Mouse (Mus musculus): ENCODE results near the gene Atxn2l. TPM values are rescaled to one million over a fixed set of nuclear protein-coding genes. Genes with fewer than 3 reads are reported as not detected.

The Atxn2l gene
- total RNA-seq, 1 experiment from 2014 or later = 40.2 TPM

DNA sequence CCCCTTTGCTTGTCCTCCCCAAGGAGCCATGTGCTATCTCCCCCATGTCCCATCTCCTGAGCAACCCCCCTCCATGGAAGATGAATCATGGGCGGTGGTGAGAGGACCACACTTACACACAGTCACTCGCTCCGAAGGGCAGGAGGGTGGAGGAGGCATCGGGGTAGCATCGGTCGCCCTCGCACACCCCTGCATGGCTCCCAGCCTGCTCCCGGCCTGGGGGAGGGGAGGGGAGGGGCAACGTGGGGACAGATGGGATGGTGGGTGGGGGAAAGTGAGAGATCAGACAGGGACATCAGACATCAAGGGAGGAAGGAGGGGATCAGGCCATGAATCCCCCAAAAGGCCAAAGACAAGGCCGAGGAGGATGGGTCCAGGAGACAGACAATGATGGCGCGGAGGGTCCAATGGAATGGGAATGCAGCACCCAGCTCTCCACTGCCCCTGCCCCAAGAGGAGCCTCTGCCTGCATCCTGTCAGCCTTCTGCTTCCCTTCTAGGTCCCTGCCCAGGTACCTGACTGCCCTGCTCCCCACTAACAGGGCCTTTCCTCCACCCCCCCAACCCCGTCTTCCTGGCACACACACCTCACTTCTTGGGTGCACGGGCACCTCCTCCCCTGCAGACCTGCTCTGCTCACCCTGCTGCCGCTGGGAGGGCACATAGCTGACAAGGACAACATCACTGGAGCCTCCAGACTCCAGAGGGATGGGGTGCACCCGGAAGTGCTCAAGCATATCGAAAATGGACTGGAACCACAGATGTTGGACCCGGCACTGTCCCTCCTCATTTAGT lies 35.2 kb downstream of the Atxn2l start:
- no peak for ATAC-seq (replicated peaks in 1 of 2; ENCODE audit: insufficient read depth in 1 of 2, low FRiP score in 2 of 2, low TSS enrichment in 1 of 2, low read depth in 1 of 2, poor library complexity in 2 of 2, severe bottlenecking in 2 of 2)

DNA sequence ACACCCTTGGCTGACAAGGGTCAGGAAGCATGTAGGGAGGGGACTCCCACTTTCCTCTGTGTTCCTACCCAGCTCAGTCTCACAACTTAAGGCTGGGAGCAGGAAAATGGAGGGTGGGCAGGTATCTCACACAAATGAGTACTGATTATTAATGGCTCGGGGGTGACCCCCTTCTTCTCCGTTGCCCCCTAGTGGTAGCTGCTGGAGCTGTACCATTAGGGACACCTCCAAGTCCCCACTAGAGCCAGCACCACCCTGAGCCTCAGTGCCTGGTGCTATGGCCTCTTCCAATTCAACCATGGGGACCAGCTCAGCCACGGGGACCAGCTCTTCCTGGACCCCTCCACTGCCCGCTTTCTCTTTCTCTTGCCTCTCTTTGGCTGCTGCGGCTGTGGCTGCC lies 36.0 kb downstream of the Atxn2l start:
- no peak; a peak in 1 of 4 replicates for ATAC-seq (replicated peaks in 1 of 2; ENCODE audit: insufficient read depth in 1 of 2, low FRiP score in 2 of 2, low TSS enrichment in 1 of 2, low read depth in 1 of 2, poor library complexity in 2 of 2, severe bottlenecking in 2 of 2)

DNA sequence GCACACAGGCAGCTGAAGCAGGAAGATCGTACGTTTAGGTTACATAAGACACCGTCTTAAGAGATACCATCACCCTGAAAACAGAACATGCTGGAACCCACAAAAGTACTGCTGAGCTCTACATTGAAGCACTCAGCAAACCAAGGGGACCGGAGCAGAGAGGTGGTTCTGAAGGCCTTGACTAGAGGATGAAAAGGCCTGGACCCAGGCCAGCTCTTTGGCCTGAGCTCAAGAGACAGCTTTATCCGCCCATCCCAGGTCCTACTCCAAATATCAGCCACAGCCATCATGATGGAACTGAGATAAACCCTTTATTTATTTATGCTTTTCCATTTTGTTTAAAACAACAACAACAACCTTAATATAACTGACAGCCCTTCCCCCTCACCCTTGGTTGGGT lies 36.5 kb downstream of the Atxn2l start:
- no peak for ATAC-seq (replicated peaks in 1 of 2; ENCODE audit: insufficient read depth in 1 of 2, low FRiP score in 2 of 2, low TSS enrichment in 1 of 2, low read depth in 1 of 2, poor library complexity in 2 of 2, severe bottlenecking in 2 of 2)

DNA sequence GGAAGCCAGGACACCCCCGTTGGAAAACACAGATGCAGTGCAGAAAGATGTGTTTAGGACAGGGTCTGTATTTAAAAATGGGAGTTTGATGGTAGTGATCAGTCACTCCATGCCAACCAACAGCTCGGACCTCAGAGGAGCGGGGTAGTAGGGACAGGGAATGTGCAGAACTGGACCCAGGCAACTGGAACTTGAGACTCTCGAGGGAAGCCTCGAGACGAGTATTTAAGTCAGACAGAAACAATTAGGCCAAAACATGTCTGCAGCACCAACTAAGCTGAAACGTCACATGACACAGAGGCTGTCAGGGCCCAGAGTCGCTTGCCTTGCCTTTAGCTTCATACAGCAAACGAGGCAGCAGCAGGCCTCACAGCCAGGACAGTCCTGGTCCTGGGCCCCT lies 37.1 kb downstream of the Atxn2l start:
- no peak for ATAC-seq (replicated peaks in 1 of 2; ENCODE audit: insufficient read depth in 1 of 2, low FRiP score in 2 of 2, low TSS enrichment in 1 of 2, low read depth in 1 of 2, poor library complexity in 2 of 2, severe bottlenecking in 2 of 2)

DNA sequence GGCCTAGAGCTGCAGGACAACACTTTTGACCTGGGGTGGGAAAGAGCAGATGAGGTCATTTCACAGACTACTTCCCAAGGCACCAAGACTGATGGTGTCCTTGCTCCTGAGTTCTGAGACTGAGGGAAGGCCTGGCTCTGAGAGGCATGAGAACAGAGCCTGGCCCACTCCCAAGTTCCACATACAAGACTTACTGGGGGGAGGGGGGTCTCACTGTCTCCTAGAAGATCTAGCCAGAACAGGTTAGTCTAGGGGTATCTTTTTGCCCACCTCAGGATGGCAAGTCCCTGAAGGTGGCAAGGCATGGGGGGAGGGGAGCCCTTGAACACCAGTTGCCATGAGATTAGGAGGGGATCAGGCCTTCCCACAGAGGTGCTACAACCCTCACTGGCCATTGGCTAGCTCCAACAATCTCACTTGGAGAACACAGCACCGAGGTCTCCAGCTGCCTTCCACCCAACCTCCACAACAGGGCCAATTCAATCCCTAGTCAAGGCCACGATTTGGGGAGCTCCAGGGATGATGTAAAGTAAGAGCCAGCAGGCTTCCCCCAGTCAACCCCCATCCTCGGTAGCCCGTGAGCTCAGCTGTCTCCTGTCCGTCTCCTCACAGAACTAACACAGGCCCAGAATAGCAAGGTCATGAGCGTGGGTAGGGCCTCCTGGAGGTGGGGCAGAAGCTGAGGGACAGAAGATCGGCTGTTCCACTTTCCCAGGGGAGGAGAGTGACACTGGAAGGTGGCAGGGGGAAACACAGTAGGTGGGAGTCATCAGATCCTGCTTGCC lies 37.8 kb downstream of the Atxn2l start:
- ATAC-seq (replicated peaks in 1 of 2; ENCODE audit: insufficient read depth in 1 of 2, low FRiP score in 2 of 2, low TSS enrichment in 1 of 2, low read depth in 1 of 2, poor library complexity in 2 of 2, severe bottlenecking in 2 of 2) = no peak

DNA sequence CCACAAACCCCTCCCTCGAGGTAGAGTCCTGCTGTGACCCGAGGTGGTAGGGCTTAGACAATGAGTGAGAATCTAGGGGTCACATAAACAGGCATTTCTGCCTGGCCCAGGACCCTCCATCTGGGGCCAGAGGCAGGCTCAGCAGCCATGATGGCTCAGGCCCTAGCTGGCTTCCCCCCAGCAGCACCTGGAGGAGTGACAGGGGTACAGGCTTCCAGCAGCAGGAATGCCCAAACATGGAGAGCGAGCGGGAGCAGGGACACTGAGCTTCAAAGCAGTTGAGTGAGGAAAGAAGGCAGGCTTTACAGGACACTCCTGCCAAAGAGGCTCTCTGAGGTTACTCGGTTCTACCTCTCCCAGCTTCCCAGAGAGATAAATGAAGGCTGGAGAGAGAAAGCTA lies 38.4 kb downstream of the Atxn2l start:
- no peak for ATAC-seq (replicated peaks in 1 of 2; ENCODE audit: insufficient read depth in 1 of 2, low FRiP score in 2 of 2, low TSS enrichment in 1 of 2, low read depth in 1 of 2, poor library complexity in 2 of 2, severe bottlenecking in 2 of 2)

DNA sequence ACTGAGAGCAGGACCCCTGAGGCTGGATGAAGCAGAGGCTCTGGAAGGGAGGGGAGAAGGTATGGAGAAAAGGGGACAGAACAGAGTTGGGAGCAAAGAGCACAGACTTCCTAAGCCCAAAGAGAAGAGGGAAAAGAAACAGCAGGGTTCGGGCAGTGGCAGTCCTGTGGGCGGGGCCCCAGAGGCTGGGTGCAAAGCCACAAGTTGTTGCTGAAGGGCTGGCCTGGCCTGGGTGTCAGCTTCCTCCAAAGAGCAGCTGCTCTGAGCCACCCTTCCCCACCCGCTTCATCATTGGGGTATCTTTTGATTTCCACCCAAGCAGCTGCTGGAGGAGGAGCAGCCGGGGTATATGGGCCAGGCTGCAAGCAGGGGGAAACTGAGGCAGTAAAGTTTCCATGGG lies 39.1 kb downstream of the Atxn2l start:
- peak; percentile 72 to 81 for ATAC-seq (replicated peaks in 1 of 2; ENCODE audit: insufficient read depth in 1 of 2, low FRiP score in 2 of 2, low TSS enrichment in 1 of 2, low read depth in 1 of 2, poor library complexity in 2 of 2, severe bottlenecking in 2 of 2)

DNA sequence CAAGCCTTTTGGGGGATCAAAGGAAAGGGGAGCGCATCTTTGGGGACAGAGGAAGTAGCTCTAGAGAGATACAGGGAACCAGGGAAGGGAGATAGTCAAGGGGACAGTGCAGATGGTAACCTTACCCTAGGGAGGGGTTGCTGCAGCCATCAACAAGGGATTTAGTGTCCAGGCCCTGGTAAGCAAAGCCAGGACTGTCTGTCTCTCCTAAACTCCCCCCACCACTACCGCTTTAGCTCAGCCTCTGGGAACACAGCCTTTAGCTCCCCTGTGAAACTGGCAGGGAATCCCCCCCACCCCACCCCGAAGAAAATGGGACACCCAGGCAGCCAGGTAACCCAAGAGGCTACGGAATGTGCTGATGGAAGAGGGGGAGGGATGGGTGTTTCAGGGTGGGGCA lies 39.7 kb downstream of the Atxn2l start:
- ATAC-seq (replicated peaks in 1 of 2; ENCODE audit: insufficient read depth in 1 of 2, low FRiP score in 2 of 2, low TSS enrichment in 1 of 2, low read depth in 1 of 2, poor library complexity in 2 of 2, severe bottlenecking in 2 of 2) = no peak

DNA sequence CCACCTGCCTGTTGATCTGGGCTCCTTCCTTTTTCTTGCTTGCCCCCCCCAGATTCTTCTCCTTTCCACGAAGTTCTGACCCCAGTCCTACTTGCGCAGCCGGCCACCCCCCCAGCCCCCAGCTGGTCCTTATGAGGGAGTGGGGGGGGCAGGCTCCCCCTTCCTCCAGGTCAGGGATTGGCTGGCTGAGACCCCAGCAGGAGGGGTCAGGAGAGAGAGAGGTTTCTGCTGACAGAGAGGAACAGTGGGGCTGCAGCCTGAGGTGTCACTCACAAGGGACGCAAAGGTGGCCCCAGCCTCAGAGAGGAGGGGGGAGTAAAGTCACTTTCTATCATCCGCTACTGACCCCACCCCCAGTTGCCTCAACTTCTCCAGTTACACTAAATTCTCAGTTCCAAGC lies 40.2 kb downstream of the Atxn2l start, which contains the start of gene Atp2a1:
Gene Atp2a1, minus strand, starts transcription at position 105 of the 400 bp plus-strand sequence.
- ATAC-seq (replicated peaks in 1 of 2; ENCODE audit: insufficient read depth in 1 of 2, low FRiP score in 2 of 2, low TSS enrichment in 1 of 2, low read depth in 1 of 2, poor library complexity in 2 of 2, severe bottlenecking in 2 of 2) = no peak

DNA sequence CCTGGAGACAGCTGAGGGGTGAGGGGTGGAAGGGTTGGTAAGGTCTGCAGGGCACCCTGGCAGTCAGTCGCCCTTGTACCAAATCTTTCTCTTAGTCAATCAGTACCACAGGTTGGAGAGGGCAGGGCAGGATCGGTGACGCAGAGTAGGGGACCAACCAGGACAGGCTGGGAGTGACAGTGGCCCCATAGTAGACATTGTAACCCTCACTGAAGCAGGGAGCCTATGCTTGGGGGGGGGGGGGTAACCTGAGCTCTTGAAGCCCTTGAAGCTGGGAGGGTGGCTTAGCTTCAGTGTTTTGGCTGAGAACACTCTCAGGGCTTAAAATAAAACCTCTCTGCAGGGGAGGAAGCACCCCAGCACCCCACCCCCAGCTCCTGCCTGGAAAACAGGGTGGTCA lies 41.6 kb downstream of the Atxn2l start:
- no peak for ATAC-seq (replicated peaks in 1 of 2; ENCODE audit: insufficient read depth in 1 of 2, low FRiP score in 2 of 2, low TSS enrichment in 1 of 2, low read depth in 1 of 2, poor library complexity in 2 of 2, severe bottlenecking in 2 of 2)

DNA sequence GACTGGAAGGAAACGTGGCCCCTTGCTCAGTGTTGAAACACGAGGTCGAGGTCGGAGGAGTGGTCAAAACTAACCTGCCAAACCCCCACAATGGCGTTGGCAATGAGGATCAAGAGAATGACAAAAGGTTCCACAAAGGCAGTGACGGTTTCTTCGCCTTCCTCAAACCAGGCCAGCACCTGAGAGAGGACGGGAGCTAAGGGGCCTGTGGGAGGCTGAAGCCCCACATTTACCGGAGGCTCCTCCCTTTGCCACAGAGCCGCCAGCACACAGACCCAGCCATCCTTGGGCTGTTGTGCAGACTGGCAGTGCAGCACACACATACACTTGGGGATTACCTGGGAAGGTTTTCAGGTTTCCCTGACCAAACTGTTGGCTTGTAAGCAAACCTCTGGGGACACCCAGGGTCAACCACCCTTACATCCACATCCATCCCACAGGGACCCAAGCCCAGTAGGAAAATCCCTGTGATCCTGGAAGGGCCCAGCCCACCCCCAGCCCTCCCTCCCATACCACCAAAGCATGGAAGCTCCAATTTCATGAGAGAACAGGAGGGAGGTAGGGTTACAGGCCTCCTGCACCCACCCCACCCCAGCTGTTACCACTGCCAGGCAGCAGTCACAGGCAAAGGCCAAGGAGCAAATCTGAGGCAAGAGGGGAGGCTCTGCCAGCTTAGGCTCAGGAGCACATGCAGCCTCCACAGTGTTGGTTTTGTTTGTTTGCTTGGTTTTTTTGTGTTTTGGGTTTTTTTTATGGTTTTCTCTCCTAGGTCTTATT lies 42.4 kb downstream of the Atxn2l start:
- no peak for ATAC-seq (replicated peaks in 1 of 2; ENCODE audit: insufficient read depth in 1 of 2, low FRiP score in 2 of 2, low TSS enrichment in 1 of 2, low read depth in 1 of 2, poor library complexity in 2 of 2, severe bottlenecking in 2 of 2)

DNA sequence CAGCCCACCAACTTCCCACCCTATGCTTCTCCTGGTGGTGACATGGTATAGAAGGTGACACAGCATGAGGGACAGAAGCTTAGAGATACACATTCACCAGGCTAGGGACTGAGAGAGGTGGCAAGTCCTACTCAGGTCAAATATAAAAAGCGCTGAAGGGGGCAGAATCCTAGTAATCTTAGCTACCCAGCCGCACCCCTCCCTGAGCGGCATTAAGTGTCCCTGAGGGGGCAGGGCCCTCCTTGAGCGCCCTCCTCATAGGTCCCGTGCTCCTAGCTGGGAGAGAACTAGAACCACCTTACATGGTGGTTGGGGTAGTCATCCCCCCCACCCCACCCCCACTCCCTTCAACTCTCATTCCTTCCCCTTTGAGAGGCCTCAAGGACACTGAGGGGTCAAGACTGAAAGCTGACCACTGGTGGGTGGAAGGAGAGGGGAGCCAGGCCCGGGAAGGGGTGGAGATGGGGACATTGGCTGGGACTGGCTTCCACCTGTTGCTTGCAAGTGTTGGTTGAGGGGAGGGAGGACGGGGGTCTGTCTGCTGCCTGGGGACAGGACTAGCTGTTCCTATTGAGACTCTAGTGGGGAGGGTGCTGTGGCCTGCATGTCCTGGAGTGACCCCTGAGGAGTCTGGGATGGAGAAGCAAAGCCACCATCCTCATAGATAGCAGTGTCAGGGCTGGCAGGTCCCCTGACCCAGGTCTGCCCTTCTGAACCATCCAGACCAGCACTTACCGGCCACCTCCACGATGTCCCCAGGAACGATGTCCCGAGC lies 44.2 kb downstream of the Atxn2l start:
- no peak for ATAC-seq (replicated peaks in 1 of 2; ENCODE audit: insufficient read depth in 1 of 2, low FRiP score in 2 of 2, low TSS enrichment in 1 of 2, low read depth in 1 of 2, poor library complexity in 2 of 2, severe bottlenecking in 2 of 2)

DNA sequence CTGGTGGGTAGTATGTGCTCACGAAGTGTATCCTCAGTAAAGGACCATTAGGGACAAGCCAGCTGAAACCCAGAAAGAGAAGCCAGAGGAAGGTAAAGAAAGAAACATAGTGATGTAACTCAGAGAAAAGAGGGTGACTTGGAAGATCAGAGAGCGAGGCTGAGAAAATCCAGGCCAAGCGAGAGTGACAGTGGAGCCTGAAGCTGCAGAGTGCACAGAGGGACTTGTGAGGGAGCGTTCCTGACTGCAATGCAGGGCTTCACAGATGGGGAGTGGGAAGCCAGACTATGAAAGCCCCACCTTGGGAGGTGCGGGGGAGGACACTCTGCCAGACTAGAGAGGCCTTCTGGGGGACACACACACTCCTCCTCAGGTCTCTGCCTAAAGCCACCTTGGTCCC lies 45.0 kb downstream of the Atxn2l start:
- no peak for ATAC-seq (replicated peaks in 1 of 2; ENCODE audit: insufficient read depth in 1 of 2, low FRiP score in 2 of 2, low TSS enrichment in 1 of 2, low read depth in 1 of 2, poor library complexity in 2 of 2, severe bottlenecking in 2 of 2)

DNA sequence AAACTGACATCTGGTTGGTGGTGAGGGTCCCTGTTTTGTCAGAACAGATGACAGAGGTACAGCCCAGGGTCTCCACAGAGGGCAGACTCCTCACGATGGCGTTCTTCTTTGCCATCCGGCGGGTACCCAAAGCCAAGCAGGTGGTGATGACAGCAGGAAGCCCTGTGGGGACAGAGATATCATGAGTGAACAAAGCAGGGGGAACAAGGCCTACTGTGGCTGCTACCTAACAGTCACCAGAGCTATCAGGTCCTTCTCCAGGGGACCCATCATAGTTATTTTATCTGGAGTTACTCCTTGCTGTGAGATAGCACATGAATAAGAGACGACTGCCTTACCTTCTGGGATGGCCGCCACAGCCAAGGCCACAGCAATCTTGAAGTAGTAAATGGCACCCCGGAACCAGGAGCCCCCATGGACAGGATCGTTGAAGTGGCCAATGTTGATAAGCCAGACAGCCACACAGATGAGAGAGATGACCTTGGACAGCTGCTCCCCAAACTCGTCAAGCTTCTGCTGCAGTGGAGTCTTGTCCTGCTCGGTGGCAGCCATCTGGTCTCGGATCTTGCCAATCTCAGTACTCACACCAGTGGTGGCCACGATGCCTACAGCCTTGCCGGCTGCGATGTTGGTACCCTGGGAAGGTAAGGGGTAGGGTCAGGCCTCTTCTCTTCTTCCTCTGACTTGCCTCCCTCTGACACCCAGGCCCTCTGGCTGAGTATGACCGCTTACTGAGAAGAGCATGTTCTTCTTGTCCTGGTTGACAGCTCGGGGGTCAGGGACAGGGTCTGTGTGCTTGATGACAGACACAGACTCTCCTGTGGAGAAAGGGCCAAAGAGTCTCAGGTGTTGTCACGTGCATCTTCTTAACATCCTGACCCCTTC lies 46.6 kb downstream of the Atxn2l start:
- ATAC-seq (replicated peaks in 1 of 2; ENCODE audit: insufficient read depth in 1 of 2, low FRiP score in 2 of 2, low TSS enrichment in 1 of 2, low read depth in 1 of 2, poor library complexity in 2 of 2, severe bottlenecking in 2 of 2) = peak in 1 of 2 experiments; percentile 4; a peak in 2 of 4 replicates

DNA sequence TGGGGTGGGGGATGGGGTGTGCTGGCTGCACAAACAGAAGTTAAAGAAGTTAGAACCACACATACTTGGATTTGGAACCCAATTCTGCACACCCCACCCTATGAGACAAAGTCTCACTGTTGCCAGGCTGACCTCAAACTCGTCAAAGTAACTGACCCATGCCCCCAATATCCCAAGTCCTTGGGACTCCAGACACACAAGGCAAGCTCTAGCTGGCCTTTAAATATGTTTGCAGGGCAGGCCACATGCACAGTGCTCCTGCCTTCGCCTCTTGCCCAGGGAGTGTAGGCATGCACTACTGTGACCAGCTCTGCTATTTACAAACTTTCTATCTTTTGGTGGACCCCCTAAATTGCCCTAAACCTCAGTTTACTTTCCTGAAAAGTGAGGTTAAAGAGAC lies 48.0 kb downstream of the Atxn2l start:
- no peak for ATAC-seq (replicated peaks in 1 of 2; ENCODE audit: insufficient read depth in 1 of 2, low FRiP score in 2 of 2, low TSS enrichment in 1 of 2, low read depth in 1 of 2, poor library complexity in 2 of 2, severe bottlenecking in 2 of 2)

DNA sequence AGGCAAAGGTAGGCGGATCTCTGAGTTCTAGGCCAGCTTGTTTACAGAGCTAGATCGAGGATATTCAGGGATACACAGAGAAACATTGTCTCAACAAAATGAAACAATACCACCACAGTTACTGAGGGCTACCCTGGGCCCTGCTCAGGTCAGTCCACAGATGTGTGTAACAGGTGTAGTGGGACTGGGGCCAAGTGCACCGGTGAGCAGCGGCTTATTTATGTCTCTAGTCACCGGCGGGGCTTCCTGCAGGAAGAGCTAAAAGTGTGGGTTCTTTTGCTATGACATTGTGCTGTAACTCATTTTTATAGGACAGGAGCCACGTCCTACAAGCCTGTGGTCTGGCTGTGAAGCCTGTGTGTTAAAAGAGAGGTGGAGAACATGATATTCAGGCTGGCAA lies 49.4 kb downstream of the Atxn2l start:
- ATAC-seq (replicated peaks in 1 of 2; ENCODE audit: insufficient read depth in 1 of 2, low FRiP score in 2 of 2, low TSS enrichment in 1 of 2, low read depth in 1 of 2, poor library complexity in 2 of 2, severe bottlenecking in 2 of 2) = no peak

Measured in hematopoietic stem cell, adult 5-6 weeks (primary cell).